Mouse (Mus musculus) CD4-positive, CD25-positive, alpha-beta regulatory T cell, adult 4 months (primary cell): ENCODE results near the gene Thbs4. TPM values are rescaled to one million over a fixed set of nuclear protein-coding genes. Genes with fewer than 3 reads are reported as not detected.
A peak's percentile ranks its signal among the peaks of the same experiment; 100 is the strongest.

Experiments used
- ATAC-seq: one replicate; pipeline ENCODE4 v1.8.0; 2017
- polyA plus RNA-seq, 2 experiments: library from polyadenylated mRNA; unstranded; fragments of 100-300 nt; shearing (Covaris generic); gene quantifications; one replicate each; pipeline ENCODE4 v1.2.1; 2017

The Thbs4 gene
- polyA plus RNA-seq, 2 experiments from 2014 or later = not detected

DNA sequence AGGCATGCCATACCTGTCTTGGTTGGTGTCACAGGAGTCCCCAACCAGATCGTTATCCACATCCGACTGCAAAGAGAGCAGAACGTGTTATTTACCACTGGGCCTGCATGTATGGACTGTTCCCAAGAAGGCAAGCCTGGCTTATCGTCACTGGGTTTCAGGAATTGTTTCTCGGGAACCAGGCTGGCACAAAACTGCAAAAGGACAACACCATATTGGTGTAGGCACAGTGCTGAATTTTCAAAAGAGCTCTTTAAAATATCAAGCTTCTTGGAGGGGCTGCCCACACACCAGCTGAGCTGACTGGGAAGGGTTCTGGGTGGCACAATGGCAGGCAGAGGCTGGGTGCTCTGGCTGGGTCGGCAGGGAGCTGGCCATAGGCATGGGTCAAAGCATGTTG is 34.1 kb downstream of the Thbs4 start:
- ATAC-seq = no peak

- no peak for ATAC-seq
Measured at GRCm38 (mm10) chr13:92759096-92759495, 35.5 kb downstream of the Thbs4 start.

GRCm38 (mm10) chr13:92757972-92758585 is 36.5 kb downstream of the Thbs4 start:
- ATAC-seq = no peak

- ATAC-seq = no peak
Measured at GRCm38 (mm10) chr13:92755036-92755435, 39.6 kb downstream of the Thbs4 start.

- ATAC-seq = no peak
Measured at GRCm38 (mm10) chr13:92753676-92754075, 40.9 kb downstream of the Thbs4 start.

- ATAC-seq = no peak
Measured at GRCm38 (mm10) chr13:92751726-92752565, 42.7 kb downstream of the Thbs4 start.

DNA sequence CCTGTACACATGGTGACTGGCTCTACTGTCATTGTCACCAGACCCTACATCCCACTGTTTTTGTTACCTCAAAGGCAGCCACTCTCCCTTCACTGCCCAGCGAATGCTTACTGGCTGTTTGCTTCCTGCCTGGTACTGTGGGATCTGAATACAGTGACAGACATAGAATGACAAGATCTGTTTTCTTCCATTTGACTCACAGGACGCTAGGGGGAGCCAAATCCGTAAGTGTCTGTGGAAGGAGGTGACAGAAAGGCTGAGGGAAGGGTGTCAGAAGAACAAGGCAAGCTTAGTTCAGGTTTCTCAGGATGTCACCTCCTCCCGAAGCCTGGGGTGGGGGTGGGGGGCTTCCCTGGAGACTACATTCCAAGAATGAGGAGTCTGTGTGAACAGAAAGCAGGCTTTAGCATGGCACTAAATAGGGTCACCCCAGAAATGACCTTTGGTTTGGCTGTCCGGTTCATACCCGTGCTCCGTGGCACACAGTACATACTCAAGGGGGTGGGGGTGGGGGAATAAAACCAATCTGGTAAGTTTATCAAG is 43.6 kb downstream of the Thbs4 start:
- peak; percentile 72 for ATAC-seq

DNA sequence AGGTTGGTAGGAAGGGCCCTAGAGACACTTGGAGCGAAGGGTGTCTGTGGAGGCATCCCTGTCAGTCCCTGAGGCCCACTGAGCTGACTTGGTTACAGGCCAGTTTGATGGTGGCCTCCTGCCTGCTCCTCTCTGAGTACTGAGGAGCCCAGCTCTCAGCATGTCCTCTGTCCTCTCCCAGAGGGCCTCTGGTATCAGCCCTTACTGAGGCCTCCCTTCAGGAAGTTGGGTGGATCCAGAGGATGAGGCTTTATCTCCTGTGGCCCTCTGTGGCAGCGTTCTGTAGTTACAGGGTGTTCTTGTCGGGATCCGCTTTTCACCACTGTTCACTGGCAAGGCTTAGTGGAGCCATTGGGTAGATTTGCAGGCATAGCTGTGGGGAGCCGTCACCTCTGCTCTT is 51.3 kb downstream of the Thbs4 start:
- ATAC-seq = no peak

GRCm38 (mm10) chr13:92742886-92743285 is 51.7 kb downstream of the Thbs4 start:
- ATAC-seq = no peak

DNA sequence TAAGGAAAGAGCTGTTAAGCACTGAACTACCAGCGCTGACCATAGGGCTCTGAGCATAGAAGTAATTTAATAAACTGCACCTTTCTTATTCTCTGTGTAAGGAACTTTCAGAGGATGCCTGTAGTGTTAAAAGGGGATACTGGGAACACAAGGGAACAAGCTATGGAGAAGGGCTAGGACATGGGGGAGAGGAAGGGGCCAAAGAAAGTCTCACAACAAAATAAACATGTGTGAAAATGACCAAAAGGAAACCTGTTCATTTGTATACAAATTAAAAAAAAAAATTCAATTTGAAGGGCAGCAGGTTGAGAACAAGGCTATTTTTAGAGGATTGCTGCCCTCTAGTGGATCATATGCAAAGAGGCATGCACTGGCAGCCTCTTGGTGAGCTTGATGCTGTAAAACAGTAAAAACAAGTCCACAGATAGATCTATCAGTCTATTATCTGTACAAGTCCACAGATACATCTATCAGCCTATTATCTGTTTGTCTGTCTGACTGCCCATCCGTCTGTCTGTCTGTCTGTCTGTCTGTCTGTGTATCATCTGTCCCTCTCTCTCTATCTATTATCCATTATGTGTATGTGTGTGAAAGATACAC is 53.8 kb downstream of the Thbs4 start:
- ATAC-seq = peak; percentile 91

DNA sequence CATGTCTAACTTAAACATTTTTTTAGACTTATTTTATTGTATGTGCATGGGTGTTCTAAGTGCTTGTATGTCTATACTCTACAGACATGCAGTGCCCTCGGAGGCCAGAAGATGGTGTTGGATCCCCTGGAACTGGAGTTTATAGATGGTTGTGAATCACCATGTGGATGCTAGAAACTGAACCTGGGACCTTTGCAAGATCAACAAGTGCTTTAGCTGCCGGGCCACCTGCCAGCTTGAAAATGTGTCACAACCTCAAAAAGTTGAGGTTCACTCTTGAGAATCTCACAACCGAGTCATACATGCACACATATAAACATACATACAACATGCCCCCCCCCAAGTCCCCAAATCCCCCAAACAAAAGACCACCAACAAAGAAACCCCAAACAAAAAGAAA is 54.8 kb downstream of the Thbs4 start:
- ATAC-seq = no peak

DNA sequence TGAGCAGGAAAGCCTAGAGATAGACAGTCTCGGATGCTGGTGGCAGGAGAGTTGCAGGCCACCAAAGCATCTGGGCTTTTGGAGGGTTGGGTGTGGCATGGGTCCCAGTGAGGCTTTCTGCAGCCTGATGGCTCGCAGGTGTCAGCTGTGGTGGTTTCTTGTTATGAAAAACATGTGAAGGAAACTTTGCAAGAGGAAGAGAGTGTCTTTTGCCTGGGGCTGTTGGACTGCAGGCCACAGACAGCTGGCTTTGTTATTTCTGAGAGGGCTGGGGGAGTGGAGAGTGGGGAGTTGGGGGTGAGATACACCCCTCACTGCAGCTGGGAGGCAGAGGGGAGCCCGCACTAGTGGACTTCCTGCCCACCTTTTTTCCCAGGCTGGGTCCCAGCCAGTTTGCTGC is 55.8 kb downstream of the Thbs4 start:
- ATAC-seq = no peak

GRCm38 (mm10) chr13:92736516-92737300 is 57.9 kb downstream of the Thbs4 start:
- no peak for ATAC-seq

GRCm38 (mm10) chr13:92735693-92736092 is 58.9 kb downstream of the Thbs4 start:
- ATAC-seq = no peak

GRCm38 (mm10) chr13:92733741-92734140 is 60.9 kb downstream of the Thbs4 start:
- ATAC-seq = no peak

GRCm38 (mm10) chr13:92733252-92733651 is 61.4 kb downstream of the Thbs4 start:
- peak; percentile 64 for ATAC-seq

DNA sequence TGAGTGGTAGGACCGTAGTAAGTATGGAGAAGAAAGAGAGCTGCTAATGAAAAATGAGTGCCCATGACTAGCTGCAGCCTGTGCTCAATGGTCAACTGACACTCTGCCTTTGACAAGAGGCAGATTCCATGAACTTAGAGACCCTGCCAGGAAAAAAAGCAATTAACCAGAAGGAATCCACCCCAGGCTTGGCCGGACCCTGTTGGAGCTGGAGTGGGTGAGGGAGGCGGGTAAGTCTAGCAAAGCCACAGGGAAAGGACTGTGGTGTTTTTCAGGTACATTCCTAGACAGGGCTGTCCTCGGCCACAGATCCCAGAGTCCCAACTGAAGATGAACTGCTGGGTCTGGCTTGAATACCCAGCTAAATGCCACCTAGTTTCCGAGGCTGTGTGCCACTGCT is 61.8 kb downstream of the Thbs4 start:
- no peak for ATAC-seq

DNA sequence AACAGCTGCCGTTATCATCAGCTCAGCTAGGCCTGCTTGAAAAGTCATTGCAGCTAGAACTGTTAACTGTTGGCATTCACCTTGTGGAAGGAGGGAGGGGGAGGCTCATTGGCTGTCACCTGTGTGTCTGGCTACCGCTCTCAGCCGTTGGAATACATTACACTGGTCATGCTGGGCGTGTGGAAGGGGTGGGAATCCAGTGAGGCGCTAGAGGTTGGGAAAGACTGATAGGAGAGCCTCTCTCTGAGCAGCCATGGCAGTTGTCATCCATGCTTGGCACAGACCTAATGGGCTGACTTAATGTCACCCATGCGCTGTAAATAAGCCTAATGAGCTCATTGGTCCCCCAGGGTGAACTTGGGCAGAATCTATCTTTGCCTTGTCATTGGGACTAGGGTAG is 62.8 kb downstream of the Thbs4 start:
- no peak for ATAC-seq

- no peak for ATAC-seq
Measured at GRCm38 (mm10) chr13:92729811-92730210, 64.8 kb downstream of the Thbs4 start.

- ATAC-seq = peak; percentile 79
Measured at GRCm38 (mm10) chr13:92722389-92722788, 72.2 kb downstream of the Thbs4 start.

- no peak for ATAC-seq
Measured at GRCm38 (mm10) chr13:92721006-92721405, 73.6 kb downstream of the Thbs4 start.

DNA sequence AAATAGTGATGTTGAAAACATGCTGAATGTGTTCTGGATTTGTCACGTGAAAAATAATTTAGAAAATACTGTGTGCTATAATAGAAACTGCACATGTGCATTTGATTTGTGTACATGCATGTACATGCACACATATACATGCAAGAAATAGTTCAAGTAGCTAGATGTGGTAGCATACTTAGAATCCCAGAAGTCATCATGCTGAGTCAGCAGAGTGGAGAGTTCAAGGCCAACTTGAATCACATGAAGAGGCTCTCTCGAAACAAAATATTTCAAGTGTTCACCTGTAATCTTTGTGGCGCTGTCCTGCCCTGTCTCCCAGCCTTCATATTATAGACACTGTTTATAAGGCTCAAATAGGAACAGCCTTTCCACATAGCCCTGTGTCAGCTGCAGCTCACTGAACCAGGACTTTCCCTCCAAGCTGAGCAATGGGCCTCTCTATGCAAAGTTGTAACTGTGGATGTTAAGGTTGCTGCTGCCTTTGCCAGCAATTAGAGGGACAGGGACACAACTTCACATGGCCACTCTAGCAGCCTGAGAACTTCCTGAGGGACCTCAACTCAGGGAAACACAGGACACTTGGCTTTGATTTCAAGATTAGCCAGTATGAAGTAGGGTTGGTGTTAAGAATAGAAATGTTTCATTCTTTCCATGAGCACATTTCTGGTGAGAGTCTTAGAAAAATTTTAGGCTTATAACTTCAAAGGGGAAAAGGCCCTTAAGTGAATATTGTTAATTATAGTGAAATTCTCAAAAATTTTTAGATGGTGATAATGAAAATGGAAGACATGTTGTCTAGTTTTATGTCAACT is 76.6 kb downstream of the Thbs4 start:
- no peak for ATAC-seq
